Comparison of ENCODE assay signal across 9 mouse cellular contexts in genomic region chr8:122500856-122501255, GRCm38 (mm10). TPM values are rescaled to one million over a fixed set of nuclear protein-coding genes. Genes with fewer than 3 reads are reported as not detected.
A peak's percentile ranks its signal among the peaks of the same experiment; 100 is the strongest.
DNase-seq lines count a peak whose midpoint lies in the region; ATAC-seq lines count a peak whose summit lies in the region.
"Had no signal": no experiment of that assay in that cellular context is flagged by ENCODE, and none has a peak within 500 bp of the region (broad histone marks: within the 10 kb centered on the region; RNA-seq: fewer than 3 reads in every experiment).

No protein-coding gene starts in this region.

- H3K4me1 ChIP-seq in embryonic facial prominence, embryonic 10.5 days: peaks cover 16% of the 10 kb centered on the region
- H3K4me1 ChIP-seq in liver, embryonic 13.5 days (replicated peaks): peaks cover 4% of the 10 kb centered on the region; the same call in 1 of the 2 replicates
- no peaks in the 10 kb centered on the region; the same call in 1 of the 2 replicates for H3K4me1 ChIP-seq in neural tube, embryonic 13.5 days (replicated peaks)
- no peaks in the 10 kb centered on the region for H3K4me1 ChIP-seq in stomach, embryonic 16.5 days (ENCODE audit: control insufficient read depth, insufficient read depth, low read length)

- H3K36me3 ChIP-seq in embryonic facial prominence, embryonic 10.5 days (replicated peaks): peaks cover 64% of the 10 kb centered on the region
- H3K36me3 ChIP-seq in liver, embryonic 13.5 days: peaks cover 98% of the 10 kb centered on the region
- H3K36me3 ChIP-seq in neural tube, embryonic 13.5 days: no peaks in the 10 kb centered on the region
- peaks cover 11% of the 10 kb centered on the region for H3K36me3 ChIP-seq in stomach, embryonic 16.5 days (ENCODE audit: control insufficient read depth, insufficient read depth, low read length)

- H3K9me3 ChIP-seq in embryonic facial prominence, embryonic 10.5 days: no peaks in the 10 kb centered on the region
- no peaks in the 10 kb centered on the region for H3K9me3 ChIP-seq in liver, embryonic 13.5 days (replicated peaks)
- no peaks in the 10 kb centered on the region for H3K9me3 ChIP-seq in neural tube, embryonic 13.5 days
- H3K9me3 ChIP-seq in stomach, embryonic 16.5 days (replicated peaks; ENCODE audit: control insufficient read depth, low read length): no peaks in the 10 kb centered on the region
- H3K9me3 ChIP-seq: embryonic facial prominence, embryonic 12.5 days had no signal

- peak; percentile 89 to 91 for DNase-seq in B cell, adult 2 months
- peak; percentile 91 for DNase-seq in adrenal gland, postnatal 14 days
- DNase-seq in embryonic facial prominence, embryonic 10.5 days (ENCODE audit: low spot score): peak; percentile 83
- DNase-seq in heart, adult 9 months (ENCODE audit: low spot score in 2 of 2): peak; percentile 75 to 80
- peak; percentile 87 for DNase-seq in kidney, postnatal 14 days
- peak; percentile 67 for DNase-seq in liver, embryonic 13.5 days

- H3K4me3 ChIP-seq in embryonic facial prominence, embryonic 10.5 days: no peak overlapping the region
- H3K4me3 ChIP-seq in liver, embryonic 13.5 days (replicated peaks): no peak overlapping the region
- H3K4me3 ChIP-seq in neural tube, embryonic 13.5 days: no peak overlapping the region
- H3K4me3 ChIP-seq in stomach, embryonic 16.5 days (replicated peaks; ENCODE audit: low read length): no peak overlapping the region
- H3K4me3 ChIP-seq: embryonic facial prominence, embryonic 12.5 days had no signal

- H3K9ac ChIP-seq in liver, embryonic 13.5 days: no peak overlapping the region
- H3K9ac ChIP-seq in neural tube, embryonic 13.5 days: no peak overlapping the region
- H3K9ac ChIP-seq in stomach, embryonic 16.5 days (ENCODE audit: low read length): no peak overlapping the region
- H3K9ac ChIP-seq: embryonic facial prominence, embryonic 12.5 days had no signal

- H3K27ac ChIP-seq in embryonic facial prominence, embryonic 10.5 days (replicated peaks): no peak overlapping the region
- no peak overlapping the region for H3K27ac ChIP-seq in liver, embryonic 13.5 days
- no peak overlapping the region for H3K27ac ChIP-seq in neural tube, embryonic 13.5 days (replicated peaks)
- no peak overlapping the region for H3K27ac ChIP-seq in stomach, embryonic 16.5 days (ENCODE audit: low read length)
- H3K27ac ChIP-seq: embryonic facial prominence, embryonic 12.5 days had no signal

- WGBS in embryonic facial prominence, embryonic 10.5 days: 35% methylated on average over 10 of the region's 10 CpGs
- 43% methylated on average over 10 of the region's 10 CpGs for WGBS in liver, embryonic 13.5 days (ENCODE audit: insufficient replicate concordance)
- WGBS in neural tube, embryonic 13.5 days: 35% methylated on average over 10 of the region's 10 CpGs
- WGBS in stomach, embryonic 16.5 days: 30% methylated on average over 10 of the region's 10 CpGs

- peak; percentile 58 for ATAC-seq in liver, embryonic 13.5 days (ENCODE audit: low read depth)
- ATAC-seq in neural tube, embryonic 13.5 days (ENCODE audit: low read depth): peak; percentile 32; the same call in 1 of the 2 replicates
- peak; percentile 49; the same call in 1 of the 2 replicates for ATAC-seq in stomach, embryonic 16.5 days (ENCODE audit: insufficient read depth, low FRiP score)

- H3K27me3 ChIP-seq in embryonic facial prominence, embryonic 10.5 days (replicated peaks; ENCODE audit: low read depth, poor library complexity, severe bottlenecking): no peaks in the 10 kb centered on the region
- H3K27me3 ChIP-seq in liver, embryonic 13.5 days: no peaks in the 10 kb centered on the region
- no peaks in the 10 kb centered on the region for H3K27me3 ChIP-seq in neural tube, embryonic 13.5 days
- no peaks in the 10 kb centered on the region for H3K27me3 ChIP-seq in stomach, embryonic 16.5 days (ENCODE audit: control insufficient read depth, insufficient read depth, low read length)
- H3K27me3 ChIP-seq: embryonic facial prominence, embryonic 12.5 days had no signal

- H3K4me2 ChIP-seq in liver, embryonic 13.5 days: no peak overlapping the region
- no peak overlapping the region for H3K4me2 ChIP-seq in neural tube, embryonic 13.5 days
- no peak overlapping the region for H3K4me2 ChIP-seq in stomach, embryonic 16.5 days (ENCODE audit: low read depth, low read length)
- H3K4me2 ChIP-seq: embryonic facial prominence, embryonic 12.5 days had no signal

RNA-seq across cellular contexts. Expression of gene Ctu2, which starts 24.9 kb away (rescaled TPM):
- total RNA-seq in adrenal gland, postnatal 14 days (2021): 21.3 and 23.0 TPM in 2 replicates
- polyA plus RNA-seq in embryonic facial prominence, embryonic 10.5 days (2016; fragmentation: Nextera tagmentation; extraction: Ambion mirVana): 69.9 and 72.9 TPM in 2 replicates
- 26.7 and 29.3 TPM in 2 replicates for polyA plus RNA-seq in liver, embryonic 13.5 days (2015; fragmentation: Nextera tagmentation; extraction: Ambion mirVana)
- 57.4 and 63.7 TPM in 2 replicates for polyA plus RNA-seq in neural tube, embryonic 13.5 days (2015; fragmentation: Nextera tagmentation; extraction: Ambion mirVana)
- polyA plus RNA-seq in stomach, embryonic 16.5 days (2015; fragmentation: Nextera tagmentation; extraction: Ambion mirVana): 39.8 TPM in 2 replicates

RNA-seq across cellular contexts. Expression of gene Rnf166, which starts 25.0 kb away (rescaled TPM):
- 37.9 and 38.5 TPM in 2 replicates for total RNA-seq in adrenal gland, postnatal 14 days (2021)
- 32.1 and 33.6 TPM in 2 replicates for polyA plus RNA-seq in embryonic facial prominence, embryonic 10.5 days (2016; fragmentation: Nextera tagmentation; extraction: Ambion mirVana)
- polyA plus RNA-seq in liver, embryonic 13.5 days (2015; fragmentation: Nextera tagmentation; extraction: Ambion mirVana): 12.2 and 13.7 TPM in 2 replicates
- 36.8 and 39.1 TPM in 2 replicates for polyA plus RNA-seq in neural tube, embryonic 13.5 days (2015; fragmentation: Nextera tagmentation; extraction: Ambion mirVana)
- 31.3 and 36.4 TPM in 2 replicates for polyA plus RNA-seq in stomach, embryonic 16.5 days (2015; fragmentation: Nextera tagmentation; extraction: Ambion mirVana)

RNA-seq across cellular contexts. Expression of gene Snai3, which starts 40.3 kb away (rescaled TPM):
- total RNA-seq in adrenal gland, postnatal 14 days (2021): 0.45 TPM in 1 of 2 replicates, not detected in the other
- polyA plus RNA-seq in embryonic facial prominence, embryonic 10.5 days (2016; fragmentation: Nextera tagmentation; extraction: Ambion mirVana): 0.57 and 0.67 TPM in 2 replicates
- polyA plus RNA-seq in liver, embryonic 13.5 days (2015; fragmentation: Nextera tagmentation; extraction: Ambion mirVana): 0.20 and 0.31 TPM in 2 replicates
- polyA plus RNA-seq in neural tube, embryonic 13.5 days (2015; fragmentation: Nextera tagmentation; extraction: Ambion mirVana): 0.15 TPM in 1 of 2 replicates, not detected in the other
- polyA plus RNA-seq in stomach, embryonic 16.5 days (2015; fragmentation: Nextera tagmentation; extraction: Ambion mirVana): 0.59 and 1.2 TPM in 2 replicates

RNA-seq across cellular contexts. Expression of gene Piezo1, which starts 50.3 kb away (rescaled TPM):
- 23.2 and 29.9 TPM in 2 replicates for total RNA-seq in adrenal gland, postnatal 14 days (2021)
- polyA plus RNA-seq in embryonic facial prominence, embryonic 10.5 days (2016; fragmentation: Nextera tagmentation; extraction: Ambion mirVana): 8.5 and 9.0 TPM in 2 replicates
- 13.9 and 14.2 TPM in 2 replicates for polyA plus RNA-seq in liver, embryonic 13.5 days (2015; fragmentation: Nextera tagmentation; extraction: Ambion mirVana)
- 3.2 and 6.2 TPM in 2 replicates for polyA plus RNA-seq in neural tube, embryonic 13.5 days (2015; fragmentation: Nextera tagmentation; extraction: Ambion mirVana)
- polyA plus RNA-seq in stomach, embryonic 16.5 days (2015; fragmentation: Nextera tagmentation; extraction: Ambion mirVana): 13.5 and 18.9 TPM in 2 replicates

RNA-seq across cellular contexts. Expression of gene Mvd, which starts 57.6 kb away (rescaled TPM):
- total RNA-seq in adrenal gland, postnatal 14 days (2021): 10.6 and 13.3 TPM in 2 replicates
- 51.2 and 59.9 TPM in 2 replicates for polyA plus RNA-seq in embryonic facial prominence, embryonic 10.5 days (2016; fragmentation: Nextera tagmentation; extraction: Ambion mirVana)
- polyA plus RNA-seq in liver, embryonic 13.5 days (2015; fragmentation: Nextera tagmentation; extraction: Ambion mirVana): 23.7 and 26.0 TPM in 2 replicates
- 46.6 and 53.8 TPM in 2 replicates for polyA plus RNA-seq in neural tube, embryonic 13.5 days (2015; fragmentation: Nextera tagmentation; extraction: Ambion mirVana)
- polyA plus RNA-seq in stomach, embryonic 16.5 days (2015; fragmentation: Nextera tagmentation; extraction: Ambion mirVana): 40.3 and 40.7 TPM in 2 replicates
